Mouse (Mus musculus): ENCODE results near the gene Nppb. TPM values are rescaled to one million over a fixed set of nuclear protein-coding genes. Genes with fewer than 3 reads are reported as not detected.

Gene Nppb
- total RNA-seq, 2 experiments from 2014 or later, result not detected

Other genes with a start within 250 kb of the Nppb start
- gene Zfp984, start 176.0 kb upstream of the Nppb start, total RNA-seq (2021), result 1 to 10 TPM; 2.8 to 3.1 TPM
- 10 to 100 TPM; 16.0 to 16.9 TPM for gene Zfp933, start 137.4 kb upstream of the Nppb start, total RNA-seq (2021)
- gene Miip, start 117.0 kb upstream of the Nppb start, total RNA-seq (2021), result 10 to 100 TPM; 20.6 to 21.5 TPM
- gene Fv1, start 116.8 kb upstream of the Nppb start, total RNA-seq (2021), result 1 to 10 TPM; 7.2 to 8.9 TPM
- 100 to 1,000 TPM; 188 to 200 TPM for gene Mfn2, start 81.1 kb upstream of the Nppb start, total RNA-seq (2021)
- 10 to 100 TPM; 26.7 to 28.4 TPM for gene Plod1, start 49.0 kb upstream of the Nppb start, total RNA-seq (2021)
- 10 to 100 TPM; 27.7 to 28.8 TPM for gene 2510039O18Rik, start 44.9 kb upstream of the Nppb start, total RNA-seq (2021)
- under 1 TPM; 0.45 to 0.92 TPM for gene Nppa, start 14.9 kb downstream of the Nppb start, total RNA-seq (2021)
- gene Clcn6, start 53.0 kb downstream of the Nppb start, total RNA-seq (2021), result 10 to 100 TPM; 64.2 to 65.0 TPM
- gene Mthfr, start 53.3 kb downstream of the Nppb start, total RNA-seq (2021), result 10 to 100 TPM; 25.6 to 26.4 TPM
- gene Agtrap, start 102.2 kb downstream of the Nppb start, total RNA-seq (2021), result 1 to 10 TPM; 8.9 to 9.0 TPM
- gene Mad2l2, start 144.6 kb downstream of the Nppb start, total RNA-seq (2021), result 10 to 100 TPM; 19.8 to 22.1 TPM
- gene Draxin, start 144.9 kb downstream of the Nppb start, total RNA-seq (2021), result 1 to 10 TPM; 4.8 to 5.6 TPM
- gene Fbxo6, start 166.4 kb downstream of the Nppb start, total RNA-seq (2021), result 10 to 100 TPM; 24.6 to 27.4 TPM
- gene Fbxo44, start 174.7 kb downstream of the Nppb start, total RNA-seq (2021), result 100 to 1,000 TPM in 1 of 2 experiments, 10 to 100 TPM in 1; 98.6 to 111 TPM
- 10 to 100 TPM; 65.2 to 72.1 TPM for gene Fbxo2, start 174.8 kb downstream of the Nppb start, total RNA-seq (2021)

All from layer of hippocampus, postnatal 14 days (tissue).